ENCODE assay signal across 7 mouse cellular contexts in the genomic region with DNA sequence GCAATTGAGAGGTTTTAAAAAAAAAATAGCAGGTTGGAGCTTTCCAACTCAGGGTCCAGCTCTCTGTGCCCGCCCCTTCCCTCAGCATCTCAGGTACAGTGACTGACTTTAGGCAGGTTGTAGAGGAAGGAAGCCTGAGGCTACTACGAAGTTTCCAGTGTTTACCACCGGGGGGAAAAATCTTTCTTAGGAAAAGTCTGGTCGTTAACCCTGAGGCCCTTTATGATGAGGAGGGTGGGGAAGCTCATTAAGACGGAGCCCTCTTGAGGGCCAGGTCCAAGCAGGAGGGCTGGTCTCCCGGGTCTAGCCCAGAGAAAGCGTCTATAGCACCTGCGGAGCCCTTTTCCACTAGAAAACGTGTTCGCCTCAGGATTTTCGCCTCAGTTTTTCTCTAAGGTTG. TPM values are rescaled to one million over a fixed set of nuclear protein-coding genes. Genes with fewer than 3 reads are reported as not detected.
DNase-seq lines count a peak whose midpoint lies in the region; ATAC-seq lines count a peak whose summit lies in the region.

No protein-coding gene starts in this region.

- H3K9ac ChIP-seq in lung, embryonic 15.5 days = peak overlapping the region; percentile 85
- H3K9ac ChIP-seq in hindbrain, embryonic 16.5 days (ENCODE audit: low read depth, low read length) = peak overlapping the region; percentile 97
- H3K9ac ChIP-seq in midbrain, embryonic 16.5 days (ENCODE audit: low read depth, low read length) = peak overlapping the region; percentile 99

- DNase-seq in lung, postnatal 25 days (ENCODE audit: low spot score) = no peak
- DNase-seq in c-Kit-positive CD71-positive TER-119-positive erythroid progenitor cells, embryonic 14.5 days (ENCODE audit: low spot score) = peak; percentile 30
- no peak for DNase-seq in frontal cortex, postnatal 25 days (ENCODE audit: low spot score in 2 of 2)
- DNase-seq in left cerebral cortex, adult 11 months (ENCODE audit: low spot score) = no peak

- H3K9me3 ChIP-seq in lung, embryonic 15.5 days = no peaks in the 10 kb centered on the region
- no peaks in the 10 kb centered on the region for H3K9me3 ChIP-seq in hindbrain, embryonic 16.5 days (ENCODE audit: control insufficient read depth, low read length)
- no peaks in the 10 kb centered on the region for H3K9me3 ChIP-seq in midbrain, embryonic 16.5 days (replicated peaks; ENCODE audit: control insufficient read depth, low read length, poor library complexity, severe bottlenecking)

- peak overlapping the region; percentile 97 for H3K4me3 ChIP-seq in lung, embryonic 15.5 days
- H3K4me3 ChIP-seq in hindbrain, embryonic 16.5 days (ENCODE audit: low read length) = peak overlapping the region; percentile 94
- H3K4me3 ChIP-seq in midbrain, embryonic 16.5 days (ENCODE audit: low read depth, low read length) = peak overlapping the region; percentile 87

- ATAC-seq in lung, embryonic 15.5 days (ENCODE audit: borderline replicate concordance, extremely low read depth, low FRiP score, low TSS enrichment) = peak; percentile 40; the same call in 1 of the 2 replicates
- peak; percentile 34; the same call in 1 of the 2 replicates for ATAC-seq in hindbrain, embryonic 16.5 days
- ATAC-seq in midbrain, embryonic 16.5 days = peak; percentile 38; the same call in 1 of the 2 replicates

- 2% methylated on average over 11 of the region's 11 CpGs for WGBS in lung, embryonic 15.5 days
- 1% methylated on average over 11 of the region's 11 CpGs for WGBS in hindbrain, embryonic 16.5 days
- WGBS in midbrain, embryonic 16.5 days = 2% methylated on average over 11 of the region's 11 CpGs

- H3K4me1 ChIP-seq in lung, embryonic 15.5 days = peaks cover 14% of the 10 kb centered on the region
- H3K4me1 ChIP-seq in hindbrain, embryonic 16.5 days (ENCODE audit: control insufficient read depth, insufficient read depth, low read depth, low read length) = peaks cover 17% of the 10 kb centered on the region
- H3K4me1 ChIP-seq in midbrain, embryonic 16.5 days (ENCODE audit: control insufficient read depth, insufficient read depth, low read length) = peaks cover 29% of the 10 kb centered on the region

- no peaks in the 10 kb centered on the region for H3K27me3 ChIP-seq in lung, embryonic 15.5 days
- H3K27me3 ChIP-seq in hindbrain, embryonic 16.5 days (replicated peaks; ENCODE audit: control insufficient read depth, insufficient read depth, low read length) = no peaks in the 10 kb centered on the region
- H3K27me3 ChIP-seq in midbrain, embryonic 16.5 days (ENCODE audit: control insufficient read depth, insufficient read depth, low read depth, low read length) = no peaks in the 10 kb centered on the region

- H3K4me2 ChIP-seq in lung, embryonic 15.5 days = peak overlapping the region; percentile 93
- peak overlapping the region; percentile 83 for H3K4me2 ChIP-seq in hindbrain, embryonic 16.5 days (ENCODE audit: low read length)
- peak overlapping the region; percentile 92 for H3K4me2 ChIP-seq in midbrain, embryonic 16.5 days (ENCODE audit: low read length)

- H3K36me3 ChIP-seq in lung, embryonic 15.5 days = no peaks in the 10 kb centered on the region
- H3K36me3 ChIP-seq in hindbrain, embryonic 16.5 days (ENCODE audit: control insufficient read depth, insufficient read depth, low read length) = no peaks in the 10 kb centered on the region
- no peaks in the 10 kb centered on the region for H3K36me3 ChIP-seq in midbrain, embryonic 16.5 days (ENCODE audit: control insufficient read depth, insufficient read depth, low read length)

- peak overlapping the region; percentile 90 for H3K27ac ChIP-seq in lung, embryonic 15.5 days
- H3K27ac ChIP-seq in hindbrain, embryonic 16.5 days (ENCODE audit: low read depth, low read length) = peak overlapping the region; percentile 99
- H3K27ac ChIP-seq in midbrain, embryonic 16.5 days (ENCODE audit: low read length) = peak overlapping the region; percentile 99

RNA-seq across cellular contexts. Expression of a gene that starts 0.6 kb away (rescaled TPM):
- polyA plus RNA-seq in lung, embryonic 15.5 days (2015; fragmentation: Nextera tagmentation; extraction: Ambion mirVana) = 11.3 and 14.3 TPM in 2 replicates
- 13.8 and 17.7 TPM in 2 replicates for polyA plus RNA-seq in hindbrain, embryonic 16.5 days (2015; fragmentation: Nextera tagmentation; extraction: Ambion mirVana)
- 20.2 and 21.2 TPM in 2 replicates for polyA plus RNA-seq in midbrain, embryonic 16.5 days (2015; fragmentation: Nextera tagmentation; extraction: Ambion mirVana)

RNA-seq across cellular contexts. Expression of a gene that starts 26.7 kb away (rescaled TPM):
- 0.30 and 0.43 TPM in 2 replicates for polyA plus RNA-seq in lung, embryonic 15.5 days (2015; fragmentation: Nextera tagmentation; extraction: Ambion mirVana)
- polyA plus RNA-seq in hindbrain, embryonic 16.5 days (2015; fragmentation: Nextera tagmentation; extraction: Ambion mirVana) = 0.51 and 0.56 TPM in 2 replicates
- 0.82 and 1.5 TPM in 2 replicates for polyA plus RNA-seq in midbrain, embryonic 16.5 days (2015; fragmentation: Nextera tagmentation; extraction: Ambion mirVana)
